Mouse (Mus musculus): ENCODE results near the gene Ralbp1. TPM values are rescaled to one million over a fixed set of nuclear protein-coding genes. Genes with fewer than 3 reads are reported as not detected.

Ralbp1 gene
- polyA plus RNA-seq, 1 experiment from 2014 or later: 35.4 TPM

DNA sequence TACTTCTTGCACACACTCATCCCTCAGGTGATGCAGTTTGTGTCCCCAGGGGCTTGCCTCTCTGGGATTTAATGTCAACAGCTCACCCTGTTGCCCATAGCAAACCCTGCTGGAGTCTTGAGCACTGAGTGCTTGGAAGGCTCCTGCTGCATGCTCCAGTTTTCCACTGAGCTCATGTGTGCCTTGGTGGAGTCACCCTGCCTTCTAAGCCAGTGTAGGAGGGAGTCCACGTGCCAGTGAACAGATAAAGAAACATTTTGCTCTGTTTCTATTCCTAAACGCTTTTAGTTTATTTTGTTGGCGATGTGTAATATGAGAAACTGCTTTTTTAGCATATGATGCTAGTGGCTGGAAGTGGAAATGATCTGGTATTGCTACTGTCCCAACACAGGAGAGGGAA, 48.9 kb downstream of the Ralbp1 start:
- no peak for DNase-seq (ENCODE audit: low spot score)
- no peak for ATAC-seq (replicated peaks; ENCODE audit: low FRiP score)
- H3K9me3 ChIP-seq (ENCODE audit: control insufficient read depth, low read length): no peaks in the 10 kb centered on the region
- no peak overlapping the region for H3K9ac ChIP-seq (ENCODE audit: low read length)
- WGBS: 92% methylated on average over 3 of the region's 3 CpGs
- H3K27me3 ChIP-seq (ENCODE audit: control insufficient read depth, insufficient read depth, low read length): no peaks in the 10 kb centered on the region
- H3K4me2 ChIP-seq (ENCODE audit: low read depth, low read length, severe bottlenecking): no peak overlapping the region
- H3K4me3 ChIP-seq (ENCODE audit: low read depth, low read length): no peak overlapping the region
- H3K36me3 ChIP-seq (ENCODE audit: control insufficient read depth, insufficient read depth, low read length): peaks cover 10% of the 10 kb centered on the region
- no peak overlapping the region for H3K27ac ChIP-seq (ENCODE audit: low read depth, low read length)
- H3K4me1 ChIP-seq (replicated peaks; ENCODE audit: control insufficient read depth, insufficient read depth, low read length): no peaks in the 10 kb centered on the region

DNA sequence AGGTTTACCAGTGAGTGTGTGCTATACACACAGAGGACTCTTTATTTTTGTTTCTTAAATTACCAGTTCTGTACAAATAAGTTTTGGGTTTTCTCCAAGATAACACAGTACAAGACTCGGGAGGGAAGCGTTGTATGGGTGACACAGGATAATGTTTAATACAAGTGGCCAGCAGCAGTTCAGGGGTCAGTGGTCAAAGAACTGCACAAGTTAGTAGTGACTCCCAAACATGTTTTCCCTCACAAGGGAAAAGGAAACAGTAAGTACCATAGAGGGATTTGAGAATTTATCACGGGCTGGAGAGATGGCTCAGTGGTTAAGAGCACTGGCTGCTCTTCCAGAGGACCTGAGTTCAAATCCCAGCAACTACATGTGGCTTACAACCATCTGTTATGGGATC, 51.7 kb downstream of the Ralbp1 start:
- no peaks in the 10 kb centered on the region for H3K9me3 ChIP-seq (ENCODE audit: control insufficient read depth, low read length)
- H3K4me2 ChIP-seq (ENCODE audit: low read depth, low read length, severe bottlenecking): no peak overlapping the region
- DNase-seq (ENCODE audit: low spot score) (no peak), ATAC-seq (replicated peaks; ENCODE audit: low FRiP score) (no peak)
- H3K27me3 ChIP-seq (ENCODE audit: control insufficient read depth, insufficient read depth, low read length): no peaks in the 10 kb centered on the region
- H3K36me3 ChIP-seq (ENCODE audit: control insufficient read depth, insufficient read depth, low read length): peaks cover 6% of the 10 kb centered on the region
- H3K4me3 ChIP-seq (ENCODE audit: low read depth, low read length): no peak overlapping the region
- H3K4me1 ChIP-seq (replicated peaks; ENCODE audit: control insufficient read depth, insufficient read depth, low read length): no peaks in the 10 kb centered on the region
- WGBS: 96% methylated on average over 3 of the region's 3 CpGs
- no peak overlapping the region for H3K9ac ChIP-seq (ENCODE audit: low read length)
- no peak overlapping the region for H3K27ac ChIP-seq (ENCODE audit: low read depth, low read length)

DNA sequence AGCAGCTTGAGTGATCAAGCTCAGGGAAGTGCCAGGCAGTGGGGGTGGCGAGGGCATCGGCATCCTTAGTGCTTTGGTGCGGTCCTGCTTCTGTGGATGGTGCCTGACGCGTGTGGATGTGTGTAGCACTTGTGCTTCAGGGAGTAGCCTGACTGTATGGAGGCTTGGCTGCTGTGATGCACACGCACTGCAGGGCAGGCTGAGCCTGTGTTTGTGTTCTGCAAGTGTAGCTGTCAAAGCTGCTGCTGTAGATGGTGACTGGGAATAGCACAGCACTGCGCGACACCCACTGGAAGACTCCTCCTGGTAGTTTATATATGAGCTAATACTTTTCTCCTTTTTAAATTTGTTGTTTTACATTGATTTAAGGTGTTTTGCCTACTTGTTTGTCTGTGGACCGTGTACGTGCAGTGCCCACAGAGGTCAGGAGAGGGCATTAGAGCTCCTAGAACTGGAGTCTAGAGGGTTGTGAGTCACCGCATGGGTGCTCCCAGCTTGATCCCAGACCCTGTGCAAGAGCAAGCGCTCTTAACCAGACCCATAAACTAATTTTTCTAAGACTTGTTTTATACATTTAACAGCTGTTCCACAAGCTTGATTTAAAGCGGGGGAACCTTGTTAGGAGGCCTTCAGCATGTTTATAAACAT, 55.3 kb downstream of the Ralbp1 start:
- DNase-seq (ENCODE audit: low spot score) (no peak), ATAC-seq (replicated peaks; ENCODE audit: low FRiP score) (no peak)
- Histone ChIP-seq H3K27me3 (ENCODE audit: control insufficient read depth, insufficient read depth, low read length) (no peaks in the 10 kb centered on the region), H3K4me1 (replicated peaks; ENCODE audit: control insufficient read depth, insufficient read depth, low read length) (peaks cover 3% of the 10 kb centered on the region), H3K36me3 (ENCODE audit: control insufficient read depth, insufficient read depth, low read length) (peaks cover 2% of the 10 kb centered on the region; the same call in 1 of the 2 replicates), H3K9ac (ENCODE audit: low read length) (no peak overlapping the region), H3K4me2 (ENCODE audit: low read depth, low read length, severe bottlenecking) (no peak overlapping the region), H3K27ac (ENCODE audit: low read depth, low read length) (no peak overlapping the region), H3K9me3 (ENCODE audit: control insufficient read depth, low read length) (no peaks in the 10 kb centered on the region), H3K4me3 (ENCODE audit: low read depth, low read length) (no peak overlapping the region)
- 91% methylated on average over 13 of the region's 13 CpGs for WGBS

DNA sequence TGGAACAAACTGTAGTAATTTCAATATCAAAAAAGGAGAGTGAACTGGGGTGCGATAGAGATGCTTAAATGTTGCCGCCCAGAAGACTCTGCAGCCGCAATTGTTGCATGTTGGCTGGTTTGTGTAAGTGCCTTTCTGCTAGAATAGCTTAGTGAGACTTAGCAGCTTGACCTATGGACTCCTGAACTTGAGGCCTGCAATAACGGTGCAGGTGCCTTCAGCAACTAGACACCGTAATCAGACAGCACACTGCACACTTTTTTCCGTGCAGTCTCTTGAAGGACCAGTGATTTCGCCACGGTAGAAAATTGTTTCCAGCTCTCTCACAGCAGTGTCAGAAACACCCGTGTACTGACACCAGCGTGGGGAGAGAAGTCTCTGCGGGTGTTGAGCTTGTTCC, 56.6 kb downstream of the Ralbp1 start:
- ATAC-seq (replicated peaks; ENCODE audit: low FRiP score) (no peak), DNase-seq (ENCODE audit: low spot score) (no peak)
- Histone ChIP-seq H3K9ac (ENCODE audit: low read length) (no peak overlapping the region), H3K4me2 (ENCODE audit: low read depth, low read length, severe bottlenecking) (no peak overlapping the region), H3K36me3 (ENCODE audit: control insufficient read depth, insufficient read depth, low read length) (peaks cover 2% of the 10 kb centered on the region; the same call in 1 of the 2 replicates), H3K4me3 (ENCODE audit: low read depth, low read length) (no peak overlapping the region), H3K27me3 (ENCODE audit: control insufficient read depth, insufficient read depth, low read length) (no peaks in the 10 kb centered on the region), H3K9me3 (ENCODE audit: control insufficient read depth, low read length) (no peaks in the 10 kb centered on the region), H3K4me1 (replicated peaks; ENCODE audit: control insufficient read depth, insufficient read depth, low read length) (peaks cover 3% of the 10 kb centered on the region), H3K27ac (ENCODE audit: low read depth, low read length) (no peak overlapping the region)
- WGBS: 94% methylated on average over 11 of the region's 11 CpGs

- no peak overlapping the region for H3K4me2 ChIP-seq (ENCODE audit: low read depth, low read length, severe bottlenecking)
- H3K9ac ChIP-seq (ENCODE audit: low read length): no peak overlapping the region
- H3K27ac ChIP-seq (ENCODE audit: low read depth, low read length): no peak overlapping the region
- WGBS: 93% methylated on average over 5 of the region's 5 CpGs
- H3K9me3 ChIP-seq (ENCODE audit: control insufficient read depth, low read length): no peaks in the 10 kb centered on the region
- peaks cover 3% of the 10 kb centered on the region for H3K4me1 ChIP-seq (replicated peaks; ENCODE audit: control insufficient read depth, insufficient read depth, low read length)
- peaks cover 2% of the 10 kb centered on the region; the same call in 1 of the 2 replicates for H3K36me3 ChIP-seq (ENCODE audit: control insufficient read depth, insufficient read depth, low read length)
- no peak overlapping the region for H3K4me3 ChIP-seq (ENCODE audit: low read depth, low read length)
- no peaks in the 10 kb centered on the region for H3K27me3 ChIP-seq (ENCODE audit: control insufficient read depth, insufficient read depth, low read length)
- DNase-seq (ENCODE audit: low spot score) (no peak), ATAC-seq (replicated peaks; ENCODE audit: low FRiP score) (peak; percentile 44)
Measured at GRCm38 (mm10) chr17:65827904-65828303, 57.7 kb downstream of the Ralbp1 start.

- H3K4me3 ChIP-seq (ENCODE audit: low read depth, low read length): no peak overlapping the region
- no peak overlapping the region for H3K4me2 ChIP-seq (ENCODE audit: low read depth, low read length, severe bottlenecking)
- H3K9ac ChIP-seq (ENCODE audit: low read length): no peak overlapping the region
- ATAC-seq (replicated peaks; ENCODE audit: low FRiP score): peak; percentile 39; the same call in 1 of the 2 replicates
- H3K27ac ChIP-seq (ENCODE audit: low read depth, low read length): no peak overlapping the region
- peaks cover 3% of the 10 kb centered on the region for H3K4me1 ChIP-seq (replicated peaks; ENCODE audit: control insufficient read depth, insufficient read depth, low read length)
- no peaks in the 10 kb centered on the region for H3K9me3 ChIP-seq (ENCODE audit: control insufficient read depth, low read length)
- H3K27me3 ChIP-seq (ENCODE audit: control insufficient read depth, insufficient read depth, low read length): no peaks in the 10 kb centered on the region
- 60% methylated on average over 16 of the region's 16 CpGs for WGBS
- peaks cover 2% of the 10 kb centered on the region; the same call in 1 of the 2 replicates for H3K36me3 ChIP-seq (ENCODE audit: control insufficient read depth, insufficient read depth, low read length)
- no peak for DNase-seq (ENCODE audit: low spot score)
Measured at GRCm38 (mm10) chr17:65827119-65827840, 58.3 kb downstream of the Ralbp1 start.

GRCm38 (mm10) chr17:65826257-65826656, 59.3 kb downstream of the Ralbp1 start:
- H3K27ac ChIP-seq (ENCODE audit: low read depth, low read length): no peak overlapping the region
- no peak for ATAC-seq (replicated peaks; ENCODE audit: low FRiP score)
- no peak overlapping the region for H3K4me2 ChIP-seq (ENCODE audit: low read depth, low read length, severe bottlenecking)
- H3K36me3 ChIP-seq (ENCODE audit: control insufficient read depth, insufficient read depth, low read length): peaks cover 3% of the 10 kb centered on the region; the same call in 1 of the 2 replicates
- no peak for DNase-seq (ENCODE audit: low spot score)
- WGBS: 79% methylated on average over 9 of the region's 9 CpGs
- no peaks in the 10 kb centered on the region for H3K27me3 ChIP-seq (ENCODE audit: control insufficient read depth, insufficient read depth, low read length)
- H3K9ac ChIP-seq (ENCODE audit: low read length): no peak overlapping the region
- no peak overlapping the region for H3K4me3 ChIP-seq (ENCODE audit: low read depth, low read length)
- H3K9me3 ChIP-seq (ENCODE audit: control insufficient read depth, low read length): no peaks in the 10 kb centered on the region
- H3K4me1 ChIP-seq (replicated peaks; ENCODE audit: control insufficient read depth, insufficient read depth, low read length): peaks cover 3% of the 10 kb centered on the region

GRCm38 (mm10) chr17:65824246-65824645, 61.4 kb downstream of the Ralbp1 start:
- Histone ChIP-seq H3K4me2 (ENCODE audit: low read depth, low read length, severe bottlenecking) (no peak overlapping the region), H3K9ac (ENCODE audit: low read length) (no peak overlapping the region), H3K27ac (ENCODE audit: low read depth, low read length) (no peak overlapping the region), H3K36me3 (ENCODE audit: control insufficient read depth, insufficient read depth, low read length) (peaks cover 7% of the 10 kb centered on the region; the same call in 1 of the 2 replicates), H3K9me3 (ENCODE audit: control insufficient read depth, low read length) (no peaks in the 10 kb centered on the region), H3K27me3 (ENCODE audit: control insufficient read depth, insufficient read depth, low read length) (no peaks in the 10 kb centered on the region), H3K4me3 (ENCODE audit: low read depth, low read length) (no peak overlapping the region), H3K4me1 (replicated peaks; ENCODE audit: control insufficient read depth, insufficient read depth, low read length) (peaks cover 3% of the 10 kb centered on the region)
- DNase-seq (ENCODE audit: low spot score) (no peak), ATAC-seq (replicated peaks; ENCODE audit: low FRiP score) (no peak)
- WGBS: 91% methylated on average over 10 of the region's 10 CpGs

All from forebrain, embryonic 11.5 days (tissue).